ENCODE assay signal across 13 mouse cellular contexts in the genomic region with DNA sequence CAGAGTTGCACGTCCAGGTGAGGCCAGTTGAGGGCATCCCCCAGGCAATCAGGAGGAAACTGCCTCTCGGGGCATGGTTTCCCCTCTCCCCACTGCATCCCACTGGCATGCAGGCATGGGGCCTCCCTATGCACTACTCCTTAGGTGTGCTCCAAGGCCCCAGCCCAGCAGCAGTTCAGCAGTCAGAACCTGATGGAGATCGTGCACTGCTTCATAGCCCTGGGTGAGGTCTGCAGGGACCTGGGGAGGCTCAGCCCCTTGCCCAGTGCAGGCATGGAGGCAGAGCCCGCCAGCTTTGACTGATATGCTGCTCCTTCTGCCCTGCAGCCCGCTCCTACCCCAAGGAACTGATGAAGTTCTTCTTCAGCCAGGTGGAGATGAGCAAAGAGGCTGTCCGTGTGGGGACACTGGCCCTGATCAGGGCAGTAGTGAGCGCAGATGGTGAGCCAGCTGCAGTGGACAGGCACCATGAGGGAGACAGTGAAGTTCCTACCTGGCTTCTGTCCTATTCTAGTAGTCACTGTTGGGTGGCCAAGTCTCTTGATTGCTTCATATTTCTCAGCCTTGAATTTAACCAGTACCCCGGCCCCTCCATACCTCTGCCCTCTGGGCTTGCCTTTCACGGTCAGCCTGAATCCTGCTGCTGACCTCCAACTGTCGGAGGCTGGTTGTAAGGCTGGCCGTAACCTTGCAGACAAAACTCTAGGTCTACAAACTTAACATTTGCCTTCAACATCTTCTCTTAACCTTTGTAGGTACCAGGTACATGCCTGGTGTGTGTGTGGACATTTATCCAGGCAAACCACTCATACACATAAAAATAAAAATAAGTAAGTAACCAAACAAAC. TPM values are rescaled to one million over a fixed set of nuclear protein-coding genes. Genes with fewer than 3 reads are reported as not detected.
DNase-seq lines count a peak whose midpoint lies in the region; ATAC-seq and TF ChIP-seq lines count a peak whose summit lies in the region.
"Had no signal": no experiment of that assay in that cellular context is flagged by ENCODE, and none has a peak within 500 bp of the region (broad histone marks: within the 10 kb centered on the region; RNA-seq: fewer than 3 reads in every experiment).

No protein-coding gene starts in this region.

- no peak overlapping the region for H3K9ac ChIP-seq in kidney, embryonic 16.5 days (replicated peaks; ENCODE audit: low read length)
- no peak overlapping the region for H3K9ac ChIP-seq in stomach, embryonic 14.5 days (replicated peaks; ENCODE audit: low read depth, low read length)
- no peak overlapping the region for H3K9ac ChIP-seq in stomach, postnatal 0 days (ENCODE audit: low read length)
- H3K9ac ChIP-seq in midbrain, embryonic 12.5 days (replicated peaks) = no peak overlapping the region
- no peak overlapping the region for H3K9ac ChIP-seq in stomach, embryonic 15.5 days

- H3K4me2 ChIP-seq in kidney, embryonic 16.5 days (replicated peaks; ENCODE audit: low read depth, low read length) = no peak overlapping the region
- no peak overlapping the region for H3K4me2 ChIP-seq in stomach, embryonic 14.5 days (replicated peaks; ENCODE audit: low read depth, low read length)
- H3K4me2 ChIP-seq in stomach, postnatal 0 days (replicated peaks; ENCODE audit: low read depth) = no peak overlapping the region
- no peak overlapping the region for H3K4me2 ChIP-seq in midbrain, embryonic 12.5 days (replicated peaks)
- H3K4me2 ChIP-seq in stomach, embryonic 15.5 days = no peak overlapping the region

- 65% methylated on average over 11 of the region's 11 CpGs for WGBS in kidney, embryonic 16.5 days
- WGBS in stomach, embryonic 14.5 days = 64% methylated on average over 11 of the region's 11 CpGs
- WGBS in stomach, postnatal 0 days = 60% methylated on average over 11 of the region's 11 CpGs
- 63% methylated on average over 11 of the region's 11 CpGs for WGBS in midbrain, embryonic 12.5 days
- WGBS in stomach, embryonic 15.5 days = 61% methylated on average over 11 of the region's 11 CpGs

- no peaks in the 10 kb centered on the region for H3K27me3 ChIP-seq in kidney, embryonic 16.5 days (ENCODE audit: insufficient read depth, low read length)
- H3K27me3 ChIP-seq in stomach, embryonic 14.5 days (ENCODE audit: control insufficient read depth, insufficient read depth, low read length) = no peaks in the 10 kb centered on the region
- H3K27me3 ChIP-seq in stomach, postnatal 0 days (ENCODE audit: control insufficient read depth, insufficient read depth, low read length) = no peaks in the 10 kb centered on the region; the same call in 1 of the 2 replicates
- no peaks in the 10 kb centered on the region for H3K27me3 ChIP-seq in midbrain, embryonic 12.5 days
- no peaks in the 10 kb centered on the region for H3K27me3 ChIP-seq in stomach, embryonic 15.5 days (replicated peaks)

- TF ChIP-seq CTCF in stomach, postnatal 0 days (IDR thresholded peaks at IDR 0.05; ENCODE audit: low read depth) = no peak

- no peak for TF ChIP-seq EP300 in stomach, postnatal 0 days (optimal IDR thresholded peaks at IDR 0.05)

- no peaks in the 10 kb centered on the region for H3K36me3 ChIP-seq in kidney, embryonic 16.5 days (ENCODE audit: insufficient read depth, low read length)
- no peaks in the 10 kb centered on the region for H3K36me3 ChIP-seq in stomach, embryonic 14.5 days (ENCODE audit: control insufficient read depth, insufficient read depth, low read length)
- no peaks in the 10 kb centered on the region for H3K36me3 ChIP-seq in stomach, postnatal 0 days (ENCODE audit: control insufficient read depth, insufficient read depth, low read length)
- no peaks in the 10 kb centered on the region for H3K36me3 ChIP-seq in midbrain, embryonic 12.5 days
- no peaks in the 10 kb centered on the region for H3K36me3 ChIP-seq in stomach, embryonic 15.5 days

- H3K9me3 ChIP-seq in kidney, embryonic 16.5 days (ENCODE audit: low read length) = peaks cover 97% of the 10 kb centered on the region
- peaks cover 88% of the 10 kb centered on the region for H3K9me3 ChIP-seq in stomach, embryonic 14.5 days (ENCODE audit: control insufficient read depth, low read depth, low read length)
- H3K9me3 ChIP-seq in stomach, postnatal 0 days (ENCODE audit: control insufficient read depth, low read length) = peaks cover 66% of the 10 kb centered on the region
- H3K9me3 ChIP-seq in midbrain, embryonic 12.5 days = peaks cover 97% of the 10 kb centered on the region
- peaks cover 28% of the 10 kb centered on the region; the same call in 1 of the 2 replicates for H3K9me3 ChIP-seq in stomach, embryonic 15.5 days

- H3K4me1 ChIP-seq in kidney, embryonic 16.5 days (ENCODE audit: insufficient read depth, low read length) = no peaks in the 10 kb centered on the region
- H3K4me1 ChIP-seq in stomach, embryonic 14.5 days (ENCODE audit: control insufficient read depth, insufficient read depth, low read length) = no peaks in the 10 kb centered on the region
- H3K4me1 ChIP-seq in stomach, postnatal 0 days (replicated peaks; ENCODE audit: control insufficient read depth, insufficient read depth) = no peaks in the 10 kb centered on the region
- H3K4me1 ChIP-seq in midbrain, embryonic 12.5 days = no peaks in the 10 kb centered on the region
- H3K4me1 ChIP-seq in stomach, embryonic 15.5 days = no peaks in the 10 kb centered on the region

- no peak overlapping the region for H3K27ac ChIP-seq in kidney, embryonic 16.5 days (ENCODE audit: low read length)
- no peak overlapping the region for H3K27ac ChIP-seq in stomach, embryonic 14.5 days (ENCODE audit: low read length)
- no peak overlapping the region for H3K27ac ChIP-seq in stomach, postnatal 0 days (replicated peaks)
- H3K27ac ChIP-seq in midbrain, embryonic 12.5 days (replicated peaks) = no peak overlapping the region
- H3K27ac ChIP-seq in stomach, embryonic 15.5 days = no peak overlapping the region

- H3K4me3 ChIP-seq in kidney, embryonic 16.5 days (ENCODE audit: low read length) = no peak overlapping the region
- H3K4me3 ChIP-seq in stomach, embryonic 14.5 days (ENCODE audit: low read depth, low read length) = no peak overlapping the region
- H3K4me3 ChIP-seq in stomach, postnatal 0 days (ENCODE audit: low read depth, low read length) = no peak overlapping the region
- H3K4me3 ChIP-seq in midbrain, embryonic 12.5 days = no peak overlapping the region
- no peak overlapping the region for H3K4me3 ChIP-seq in stomach, embryonic 15.5 days (replicated peaks)

- DNase-seq in kidney, postnatal 10 days = no peak
- no peak for DNase-seq in stomach, postnatal 0 days (ENCODE audit: low spot score)
- DNase-seq in adrenal gland, adult (ENCODE audit: inconsistent age in 2 of 2, low spot score in 1 of 2) = no peak
- DNase-seq: adrenal gland, postnatal 25 days; cerebellum, postnatal 10 days; thymus, adult 18-20 months had no signal

- ATAC-seq in kidney, embryonic 16.5 days (ENCODE audit: low FRiP score, low TSS enrichment) = peak; percentile 6; the same call in 1 of the 2 replicates
- ATAC-seq in stomach, embryonic 14.5 days (ENCODE audit: insufficient number of reproducible peaks, insufficient read depth, low FRiP score, low read depth) = peak; percentile 0; the same call in 1 of the 2 replicates
- ATAC-seq in stomach, postnatal 0 days (ENCODE audit: low FRiP score, low TSS enrichment) = no peak
- peak; percentile 6 for ATAC-seq in midbrain, embryonic 12.5 days (ENCODE audit: low FRiP score, low read depth)
- peak; percentile 3; the same call in 1 of the 2 replicates for ATAC-seq in stomach, embryonic 15.5 days (ENCODE audit: insufficient read depth, low FRiP score, low read depth)

RNA-seq across cellular contexts. Expression of gene Mroh2a, which starts 8.5 kb away (rescaled TPM):
- polyA plus RNA-seq in kidney, embryonic 16.5 days (2015; fragmentation: Nextera tagmentation; extraction: Ambion mirVana) = 1.3 and 2.8 TPM in 2 replicates
- 1.7 and 1.9 TPM in 2 replicates for polyA plus RNA-seq in stomach, embryonic 14.5 days (2014; fragmentation: Nextera tagmentation; extraction: Ambion mirVana)
- polyA plus RNA-seq in stomach, postnatal 0 days (2015; fragmentation: Nextera tagmentation; extraction: Ambion mirVana) = 0.54 and 0.84 TPM in 2 replicates
- polyA plus RNA-seq in midbrain, embryonic 12.5 days (2016; fragmentation: Nextera tagmentation; extraction: Ambion mirVana) = 1.1 and 1.6 TPM in 2 replicates
- polyA plus RNA-seq in stomach, embryonic 15.5 days (2015; fragmentation: Nextera tagmentation; extraction: Ambion mirVana) = 0.94 and 1.2 TPM in 2 replicates

RNA-seq across cellular contexts. Expression of gene Ugt1a1, which starts 23.5 kb away (rescaled TPM):
- 2.4 TPM in 2 replicates for polyA plus RNA-seq in kidney, embryonic 16.5 days (2015; fragmentation: Nextera tagmentation; extraction: Ambion mirVana)
- polyA plus RNA-seq in stomach, embryonic 14.5 days (2014; fragmentation: Nextera tagmentation; extraction: Ambion mirVana) = 0.33 and 1.3 TPM in 2 replicates
- polyA plus RNA-seq in stomach, postnatal 0 days (2015; fragmentation: Nextera tagmentation; extraction: Ambion mirVana) = 23.6 and 24.8 TPM in 2 replicates
- polyA plus RNA-seq in midbrain, embryonic 12.5 days (2016; fragmentation: Nextera tagmentation; extraction: Ambion mirVana) = not detected in 2 replicates
- polyA plus RNA-seq in stomach, embryonic 15.5 days (2015; fragmentation: Nextera tagmentation; extraction: Ambion mirVana) = 5.3 and 7.1 TPM in 2 replicates
- polyA plus RNA-seq: lung, embryonic 16.5 days; neural tube, embryonic 11.5 days had no signal

RNA-seq across cellular contexts. Expression of gene Dnajb3, which starts 29.7 kb away (rescaled TPM):
- 10.4 and 11.2 TPM in 2 replicates for polyA plus RNA-seq in kidney, embryonic 16.5 days (2015; fragmentation: Nextera tagmentation; extraction: Ambion mirVana)
- 8.7 and 9.4 TPM in 2 replicates for polyA plus RNA-seq in stomach, embryonic 14.5 days (2014; fragmentation: Nextera tagmentation; extraction: Ambion mirVana)
- 7.2 and 8.2 TPM in 2 replicates for polyA plus RNA-seq in stomach, postnatal 0 days (2015; fragmentation: Nextera tagmentation; extraction: Ambion mirVana)
- polyA plus RNA-seq in midbrain, embryonic 12.5 days (2016; fragmentation: Nextera tagmentation; extraction: Ambion mirVana) = 12.3 and 12.7 TPM in 2 replicates
- polyA plus RNA-seq in stomach, embryonic 15.5 days (2015; fragmentation: Nextera tagmentation; extraction: Ambion mirVana) = 8.4 and 10.1 TPM in 2 replicates

RNA-seq across cellular contexts. Expression of gene Ugt1a2, which starts 34.9 kb away (rescaled TPM):
- polyA plus RNA-seq in kidney, embryonic 16.5 days (2015; fragmentation: Nextera tagmentation; extraction: Ambion mirVana) = 68.4 and 84.9 TPM in 2 replicates
- polyA plus RNA-seq in stomach, embryonic 14.5 days (2014; fragmentation: Nextera tagmentation; extraction: Ambion mirVana) = 0.28 and 0.69 TPM in 2 replicates
- polyA plus RNA-seq in stomach, postnatal 0 days (2015; fragmentation: Nextera tagmentation; extraction: Ambion mirVana) = 0.12 TPM in 1 of 2 replicates, not detected in the other
- 0.14 TPM in 1 of 2 replicates, not detected in the other for polyA plus RNA-seq in midbrain, embryonic 12.5 days (2016; fragmentation: Nextera tagmentation; extraction: Ambion mirVana)
- 0.23 and 0.50 TPM in 2 replicates for polyA plus RNA-seq in stomach, embryonic 15.5 days (2015; fragmentation: Nextera tagmentation; extraction: Ambion mirVana)
- polyA plus RNA-seq: heart, embryonic 16.5 days; lung, embryonic 16.5 days; neural tube, embryonic 11.5 days had no signal

RNA-seq across cellular contexts. Expression of gene Hjurp, which starts 42.2 kb away (rescaled TPM):
- 168 and 187 TPM in 2 replicates for polyA plus RNA-seq in kidney, embryonic 16.5 days (2015; fragmentation: Nextera tagmentation; extraction: Ambion mirVana)
- polyA plus RNA-seq in stomach, embryonic 14.5 days (2014; fragmentation: Nextera tagmentation; extraction: Ambion mirVana) = 202 and 211 TPM in 2 replicates
- polyA plus RNA-seq in stomach, postnatal 0 days (2015; fragmentation: Nextera tagmentation; extraction: Ambion mirVana) = 30.0 and 34.1 TPM in 2 replicates
- polyA plus RNA-seq in midbrain, embryonic 12.5 days (2016; fragmentation: Nextera tagmentation; extraction: Ambion mirVana) = 189 and 190 TPM in 2 replicates
- polyA plus RNA-seq in stomach, embryonic 15.5 days (2015; fragmentation: Nextera tagmentation; extraction: Ambion mirVana) = 162 and 176 TPM in 2 replicates
